1 mouse cellular context compared by ENCODE assay signal in genomic region chr15:81921255-81921654, GRCm38 (mm10).
TF ChIP-seq lines count a peak whose summit lies in the region.

No protein-coding gene starts in this region.

TF ChIP-seq in CH12.LX, 34 proteins besides CTCF, POLR2A, EP300 and RAD21:
- TF ChIP-seq NELFE (IDR thresholded peaks at IDR 0.05; ENCODE audit: low read depth, low read length) (no peak), USF1 (IDR thresholded peaks at IDR 0.05; ENCODE audit: low read depth, low read length) (peak; percentile 3; the same call in 1 of the 2 replicates)
